Mouse (Mus musculus) mature B cell (primary cell): ENCODE data around the gene Ptprg.

Experiments used
- in situ Hi-C: fragments of 300-500 bp; cut with MboI; formaldehyde crosslinking; loops from 2 replicates; pipeline ENCODE4 v1.14.3; 2019

The Ptprg gene

DNA sequence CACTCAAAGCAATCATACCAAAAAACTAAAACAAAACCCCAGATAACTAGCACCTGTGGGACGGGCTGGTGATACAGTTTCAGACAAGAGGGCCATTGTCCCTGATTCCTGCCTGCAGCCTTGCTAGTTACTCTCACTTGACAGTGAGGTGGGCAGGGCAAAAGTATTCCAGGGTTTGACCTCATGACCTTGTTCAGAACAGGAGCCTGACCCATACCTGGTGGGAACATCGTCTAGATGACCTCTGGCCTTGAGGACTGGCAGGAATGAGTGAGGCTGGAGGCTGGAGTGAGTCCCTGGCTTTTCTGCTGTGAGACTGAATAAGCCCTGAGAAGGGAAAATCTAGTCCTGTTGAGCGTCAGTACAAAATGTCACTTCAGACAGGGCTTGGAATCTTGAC lies 11.1 kb downstream of the Ptprg start:
- in situ Hi-C loops: no loop called here

DNA sequence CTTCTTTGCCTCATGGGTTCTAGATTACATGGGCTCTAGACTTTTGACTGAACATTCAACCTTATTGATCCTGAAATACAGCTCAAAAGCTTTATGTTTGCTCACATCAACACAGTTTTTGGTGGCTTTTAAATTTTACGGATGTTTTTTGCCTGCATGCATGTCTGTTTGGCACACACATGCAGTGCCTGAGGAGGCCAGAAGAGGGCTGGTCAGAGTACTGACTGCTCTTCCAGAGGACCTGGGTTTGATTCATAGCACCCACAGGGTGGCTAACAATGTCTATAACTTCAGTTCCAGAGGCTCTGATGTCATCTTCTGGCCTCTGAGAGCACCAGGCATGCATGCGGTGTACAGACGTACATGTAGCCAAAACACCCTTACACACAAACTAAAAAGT lies 12.0 kb downstream of the Ptprg start:
- in situ Hi-C loops: no loop called here

DNA sequence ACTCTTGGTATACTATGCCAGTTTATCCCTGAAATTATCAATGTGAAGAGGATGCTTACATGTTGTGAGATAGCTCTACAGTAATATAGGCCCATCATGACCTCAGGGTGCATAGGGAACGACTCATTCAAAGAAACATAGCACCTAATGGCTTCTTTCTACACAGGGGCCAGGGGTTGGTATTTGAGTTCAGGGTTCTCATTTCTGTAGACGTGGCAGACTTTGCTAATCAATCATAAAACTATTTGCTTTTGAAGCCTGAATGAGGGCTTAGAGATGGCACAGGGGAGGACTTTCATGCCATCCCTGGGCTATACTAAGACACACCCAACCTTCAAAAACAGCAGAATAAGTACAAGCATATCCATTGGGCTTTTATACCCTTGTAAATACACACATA lies 16.4 kb downstream of the Ptprg start:
- in situ Hi-C loops: no loop called here

DNA sequence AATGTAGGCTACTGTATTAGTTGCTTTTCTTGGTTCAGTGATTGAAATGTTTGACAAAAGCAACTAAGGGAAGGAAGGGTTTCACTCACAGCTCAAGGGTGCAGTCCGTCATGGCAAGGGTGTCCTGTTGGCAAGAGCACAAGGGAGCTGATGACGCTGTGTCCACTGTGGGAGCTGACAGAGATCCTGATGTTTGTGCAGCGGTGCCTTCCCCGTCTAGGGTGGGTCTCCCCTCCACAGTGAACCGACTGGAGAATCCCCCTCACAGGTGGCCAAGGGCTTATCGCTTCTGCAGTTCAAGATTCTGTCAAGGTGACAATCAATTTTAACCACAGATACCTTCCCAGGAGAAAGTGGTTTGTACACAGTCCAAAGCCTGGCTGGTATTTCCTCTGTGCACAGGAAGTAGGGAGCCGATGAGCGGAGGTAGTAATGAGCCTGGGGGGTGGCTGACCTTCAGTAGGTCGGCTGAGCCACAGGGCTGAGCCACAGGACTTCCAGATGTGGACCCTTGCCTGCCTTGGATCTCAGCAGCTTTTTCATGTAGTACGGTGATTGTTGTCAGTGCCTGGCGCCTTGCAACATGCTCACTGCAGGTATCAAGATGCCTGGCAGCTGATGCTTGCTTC lies 18.5 kb downstream of the Ptprg start:
- in situ Hi-C loops: no loop called here

DNA sequence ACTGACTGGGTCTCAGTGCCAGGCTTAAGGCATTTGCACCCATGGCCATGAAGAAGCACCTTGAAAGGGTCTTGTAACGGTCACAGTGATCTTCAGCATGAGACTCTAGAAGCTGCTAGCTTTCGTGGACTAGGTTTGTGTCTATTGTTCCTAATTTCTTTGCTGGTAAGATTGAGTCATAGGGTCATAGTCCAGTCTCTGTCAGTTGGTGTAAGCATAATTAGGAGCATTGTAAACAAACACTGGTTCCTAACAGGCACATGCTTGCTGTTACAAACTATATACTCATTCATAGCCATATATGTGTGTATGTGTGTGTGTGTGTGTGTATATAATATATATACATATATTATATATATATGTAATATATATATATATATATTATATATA lies 19.1 kb downstream of the Ptprg start:
- in situ Hi-C loops: no loop called here

DNA sequence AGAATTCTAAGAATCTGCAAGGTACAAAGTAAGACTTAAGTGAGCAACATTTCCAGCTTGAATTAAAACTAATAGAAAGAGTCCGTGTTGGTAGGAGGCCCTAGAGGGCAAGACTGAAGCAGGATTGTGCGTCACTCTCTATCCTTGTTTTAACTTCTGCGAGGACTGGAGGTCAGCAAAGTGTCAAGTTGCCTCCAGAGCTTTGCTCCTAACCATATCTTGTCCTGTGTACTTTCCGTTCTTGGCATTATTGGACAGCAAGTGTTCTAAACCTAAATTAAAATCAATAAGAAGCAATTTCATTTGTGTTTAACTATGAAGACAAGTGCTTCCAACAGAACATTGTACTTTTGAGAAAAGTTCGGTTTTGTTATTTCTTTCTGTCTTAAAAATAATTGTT lies 20.4 kb downstream of the Ptprg start:
- in situ Hi-C loops: no loop called here

DNA sequence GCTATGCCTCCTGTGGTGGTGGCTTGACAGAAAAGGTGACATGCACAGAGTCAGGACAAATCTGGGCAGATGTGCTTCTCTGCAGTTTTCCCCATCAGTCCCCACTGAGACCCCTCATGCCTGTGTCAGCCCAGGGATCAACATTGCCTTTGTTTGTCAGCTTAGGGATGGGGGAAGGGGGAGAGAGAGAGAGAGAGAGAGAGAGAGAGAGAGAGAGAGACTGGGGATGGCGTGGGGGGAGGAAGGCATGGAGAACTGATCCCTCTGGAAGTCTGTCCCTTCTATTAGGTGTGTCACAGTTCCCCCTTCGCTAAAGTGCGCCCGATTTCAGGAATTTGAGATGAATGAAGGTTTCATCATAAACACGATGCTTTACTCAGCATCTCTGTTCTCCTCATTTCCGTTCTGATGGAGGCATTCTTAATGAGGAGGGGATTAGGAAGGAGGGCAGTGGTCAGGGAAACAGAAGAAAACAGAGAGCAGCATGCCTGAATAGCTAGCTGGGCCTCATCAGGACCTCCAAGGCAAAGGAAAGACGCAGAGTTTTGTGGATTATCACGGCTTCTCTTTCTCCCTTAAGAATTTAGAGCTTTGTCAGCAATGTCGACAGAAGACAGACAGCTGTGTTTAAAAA lies 24.1 kb downstream of the Ptprg start:
- in situ Hi-C loops: no loop called here

DNA sequence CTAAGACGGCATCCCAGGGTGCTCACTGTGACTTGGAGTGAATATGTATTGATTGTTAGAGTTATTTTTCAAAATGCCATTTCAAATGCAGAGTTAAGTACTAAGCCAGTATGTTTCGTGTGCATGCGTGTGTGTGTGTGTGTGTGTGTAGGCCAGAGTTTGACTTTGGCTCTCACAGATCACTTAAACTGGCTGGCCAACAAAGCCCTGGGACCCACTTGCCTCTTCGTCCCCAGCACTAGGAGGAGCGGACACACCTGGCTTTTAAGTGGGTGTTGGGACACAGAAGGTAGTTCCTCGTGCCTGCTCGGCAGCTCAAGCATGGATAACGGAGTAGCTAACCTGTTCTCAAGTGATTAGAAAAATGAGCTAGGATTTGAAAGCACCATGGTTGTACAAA lies 24.6 kb downstream of the Ptprg start:
- in situ Hi-C loops: no loop called here

DNA sequence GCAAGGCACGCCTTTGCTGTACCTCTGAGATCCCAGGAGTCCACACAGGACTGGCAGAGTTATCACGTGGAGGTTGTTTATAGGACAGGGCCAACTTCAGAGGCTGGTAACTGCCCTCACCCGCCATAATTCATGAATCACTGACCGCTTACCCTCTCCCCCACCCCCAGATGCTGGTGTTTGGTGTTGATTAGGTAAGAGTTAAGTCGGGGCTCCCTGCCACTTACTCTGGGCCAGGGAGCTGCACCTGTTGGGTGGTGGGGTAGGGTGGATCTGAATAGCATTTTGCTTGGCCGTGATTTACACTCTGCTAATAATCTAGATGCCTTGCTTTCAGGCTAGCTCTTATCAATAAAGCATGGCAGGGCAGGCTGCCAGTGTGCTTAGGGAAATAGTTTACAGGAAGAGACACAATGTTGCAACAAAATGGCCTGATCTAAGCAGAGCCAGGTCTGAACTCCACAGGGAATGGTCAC lies 25.2 kb downstream of the Ptprg start:
- in situ Hi-C loops: no loop called here

DNA sequence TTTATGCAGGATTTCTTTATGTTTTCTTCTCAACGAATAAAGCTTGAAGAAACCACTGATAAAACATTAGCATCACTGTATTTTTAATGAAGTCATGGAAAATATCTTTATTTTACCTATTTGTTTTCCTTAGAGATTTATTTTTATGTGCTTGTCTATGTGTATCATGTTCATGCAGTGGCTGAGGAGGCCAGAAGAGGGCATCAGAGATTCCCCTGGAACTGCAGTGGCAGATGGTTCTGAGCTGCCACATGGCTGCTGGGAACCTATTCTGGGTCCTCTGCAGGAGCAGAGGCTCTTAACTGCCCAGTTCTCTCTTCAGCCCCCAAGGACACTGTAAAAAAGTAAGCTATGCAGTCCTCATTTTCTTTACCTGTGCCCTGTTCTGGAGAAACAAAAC lies 26.6 kb downstream of the Ptprg start:
- in situ Hi-C loops: no loop called here

DNA sequence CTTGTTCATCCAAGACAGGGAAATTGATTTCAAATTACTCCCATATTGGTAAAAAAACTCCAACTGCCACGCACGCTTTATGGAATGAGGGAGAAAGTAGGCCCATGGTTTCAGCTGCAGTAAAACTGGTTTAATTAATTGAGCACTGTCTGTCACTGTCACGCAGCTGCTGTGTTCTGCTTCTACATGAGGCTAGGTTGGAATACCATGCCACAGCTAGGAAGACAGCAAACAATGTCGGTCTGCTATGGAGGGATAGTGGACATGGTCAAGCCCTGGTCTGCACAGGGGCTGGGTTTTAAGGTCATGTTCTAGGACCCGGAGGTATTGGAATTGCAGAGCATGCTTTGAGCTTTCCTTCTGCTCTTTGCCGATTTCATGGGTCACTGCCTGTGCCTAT lies 30.9 kb downstream of the Ptprg start:
- in situ Hi-C loops: no loop called here

DNA sequence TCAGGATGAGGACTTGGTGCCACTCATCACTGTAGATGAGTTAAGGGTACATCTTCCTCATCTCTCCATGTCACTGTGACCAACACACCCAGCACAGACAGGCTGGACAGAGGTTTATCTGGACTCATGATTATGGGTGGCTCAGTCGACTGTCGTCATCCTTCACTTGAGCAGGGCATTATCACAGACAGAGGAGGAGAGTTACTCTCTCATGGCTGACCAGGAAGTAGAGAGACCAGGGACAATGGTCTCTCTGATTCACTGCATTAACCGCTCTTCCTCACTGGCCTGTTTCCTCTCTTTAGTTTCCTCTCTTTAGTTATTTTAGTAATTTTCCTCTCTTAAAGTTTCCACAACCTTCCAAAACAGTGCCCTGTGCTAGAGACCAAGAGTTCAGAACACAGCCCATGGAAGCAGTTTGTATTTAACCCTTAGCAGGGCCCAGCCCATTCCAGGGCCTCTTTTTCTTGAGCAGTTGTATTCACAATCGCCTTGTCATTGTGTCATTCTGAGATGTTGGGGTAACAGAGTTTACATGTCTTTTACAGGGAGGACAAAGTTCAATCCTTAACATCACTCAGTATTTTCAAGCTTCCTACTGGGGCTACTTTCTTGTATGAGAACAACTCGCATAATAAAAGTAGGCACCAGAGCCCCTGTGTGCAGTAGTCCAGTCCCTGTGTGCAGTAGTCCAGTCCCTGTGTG lies 31.7 kb downstream of the Ptprg start:
- in situ Hi-C loops: no loop called here

DNA sequence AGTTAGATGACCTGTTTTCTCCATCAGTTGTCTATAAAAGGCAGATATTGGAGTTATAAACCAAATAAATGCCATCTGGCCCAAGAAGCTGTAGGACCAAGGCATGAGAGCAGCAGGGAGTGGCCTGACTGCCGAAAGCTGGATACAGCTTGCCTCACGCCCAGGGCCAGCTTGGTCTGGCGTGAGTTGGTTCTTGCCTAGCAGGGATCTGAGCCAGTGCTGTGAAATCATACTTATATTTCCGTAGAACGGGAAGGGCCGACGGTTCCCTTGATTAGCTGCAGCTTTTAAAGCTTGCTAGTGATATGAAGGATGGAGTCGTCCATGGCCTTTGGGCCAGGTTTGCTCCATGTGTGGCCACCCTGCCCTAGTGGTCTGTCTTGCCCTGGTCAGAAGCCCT lies 37.1 kb downstream of the Ptprg start:
- in situ Hi-C loops: no loop called here

DNA sequence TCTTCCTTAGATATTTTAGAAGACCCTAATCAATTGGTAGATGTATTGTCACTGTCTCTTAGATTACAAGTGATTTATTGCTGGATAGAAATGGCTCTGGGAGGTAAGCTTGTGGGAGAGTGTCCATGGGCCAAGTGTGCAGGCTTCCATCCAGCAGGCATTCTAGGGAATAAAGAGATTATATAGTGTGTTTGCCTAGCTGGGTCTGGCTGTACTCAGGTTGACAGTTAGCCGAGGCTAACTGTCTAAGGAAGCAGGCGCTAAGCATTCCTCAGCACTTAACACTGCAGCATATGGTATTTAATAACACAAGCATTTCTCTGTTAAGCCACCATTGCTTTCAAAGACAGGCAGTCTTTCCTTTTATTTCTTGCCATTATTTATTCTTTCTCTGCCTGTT lies 39.3 kb downstream of the Ptprg start:
- in situ Hi-C loops: no loop called here

DNA sequence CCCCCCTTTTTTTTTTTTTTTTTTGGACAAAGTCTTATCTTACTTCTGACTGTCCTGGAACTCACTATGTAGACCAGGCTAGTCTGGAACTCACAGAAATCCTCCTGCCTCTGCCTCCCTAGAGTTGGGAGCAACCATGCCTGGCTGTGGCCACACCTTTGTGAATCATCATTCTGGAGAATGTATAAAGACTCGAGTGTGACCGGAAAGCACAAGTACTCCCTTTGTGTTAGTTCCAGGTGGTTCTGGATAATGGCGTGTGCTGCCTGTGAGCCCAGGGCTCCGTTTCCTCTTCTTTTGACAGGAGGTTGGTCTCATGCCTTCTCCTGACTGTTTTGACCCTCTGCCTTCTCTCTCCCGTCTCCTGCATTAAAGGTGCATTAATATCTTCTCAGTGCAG lies 41.0 kb downstream of the Ptprg start:
- in situ Hi-C loops: no loop called here

DNA sequence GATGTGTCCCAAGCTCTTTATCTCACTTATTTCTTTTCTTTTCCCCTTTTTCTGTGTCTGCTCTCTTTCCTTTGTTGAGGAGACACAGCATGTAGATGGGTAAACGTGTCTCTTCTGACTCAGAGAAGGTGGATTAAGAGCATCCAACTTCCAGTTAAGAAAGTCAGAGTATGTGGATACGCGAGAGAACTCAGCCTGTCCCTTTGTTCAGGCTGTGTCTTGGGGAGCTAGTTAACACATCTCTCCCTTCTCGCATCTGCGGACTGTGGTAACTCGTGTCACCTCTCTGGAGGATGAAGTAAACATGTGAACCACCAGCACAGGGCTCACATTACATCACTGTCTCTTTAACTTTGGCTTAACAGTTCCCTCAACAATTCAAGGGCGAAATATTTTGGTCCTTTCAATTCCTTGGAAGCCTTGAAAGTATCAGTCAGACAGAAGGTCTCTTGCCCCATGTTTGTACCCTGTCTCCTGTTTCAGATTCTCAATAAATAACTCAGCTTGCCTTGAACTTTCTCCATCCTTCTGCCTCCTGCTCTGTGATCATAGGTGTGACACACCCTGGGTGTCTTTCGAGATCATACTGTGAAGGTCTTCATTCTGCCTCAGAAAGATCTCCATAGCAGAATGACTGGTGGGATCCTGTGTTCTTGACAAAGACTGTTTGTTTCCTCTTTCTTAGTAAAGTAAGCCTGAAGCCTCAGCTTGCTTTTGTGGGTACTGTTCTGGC lies 51.0 kb downstream of the Ptprg start:
- in situ Hi-C loops: no loop called here

DNA sequence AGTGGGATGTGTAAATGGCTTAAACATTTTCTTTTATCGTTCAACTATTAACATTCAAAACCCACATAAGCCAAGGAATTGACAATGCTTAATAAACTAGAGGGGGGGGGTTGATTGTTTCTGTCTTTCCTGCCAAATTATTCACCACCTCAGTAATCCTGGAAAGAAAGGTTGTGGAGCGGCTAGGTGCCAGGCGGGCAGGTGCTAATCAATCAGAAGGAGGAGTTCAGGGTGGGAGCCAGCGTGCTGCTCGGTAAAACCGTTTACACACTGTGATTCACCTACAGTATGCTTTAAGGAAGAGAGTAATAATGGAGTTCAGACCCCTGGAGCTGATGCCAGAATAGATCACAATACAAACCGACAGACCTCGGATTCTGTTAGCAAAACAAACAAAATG lies 55.0 kb downstream of the Ptprg start:
- in situ Hi-C loops: no loop called here

DNA sequence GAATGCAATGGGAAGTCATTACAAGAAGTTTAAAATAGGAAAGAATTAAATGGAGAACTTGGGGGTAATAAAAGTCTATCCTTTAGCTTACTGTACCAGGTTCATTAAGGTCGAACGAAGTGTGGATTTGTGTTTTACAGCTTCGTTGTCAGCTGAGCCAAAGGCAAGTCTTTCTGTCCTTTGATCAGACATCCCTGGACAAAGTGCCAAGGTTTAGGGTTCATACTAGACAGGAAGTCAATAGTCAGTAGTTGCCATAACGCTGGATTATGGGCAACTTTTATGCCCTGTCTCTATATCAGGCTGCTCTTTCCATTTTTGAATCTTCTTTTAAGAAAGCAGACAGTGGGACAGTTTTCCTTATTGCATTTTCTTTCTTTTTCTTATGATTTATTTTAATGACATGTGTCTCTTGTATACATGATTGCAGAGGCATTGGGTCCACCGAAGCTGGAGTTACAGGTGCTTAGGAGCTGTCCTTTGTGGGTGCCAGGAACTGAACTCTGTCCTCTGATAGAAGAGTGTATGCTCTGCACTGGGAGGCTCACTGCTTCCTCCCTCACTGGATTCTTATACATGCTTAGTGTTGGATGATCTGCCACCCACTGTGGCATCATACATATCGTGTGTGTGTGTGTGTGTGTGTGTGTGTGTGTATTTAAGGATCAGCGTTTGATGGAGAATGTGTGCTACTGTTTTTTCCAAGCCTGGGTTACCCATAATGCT lies 56.7 kb downstream of the Ptprg start:
- in situ Hi-C loops: no loop called here

DNA sequence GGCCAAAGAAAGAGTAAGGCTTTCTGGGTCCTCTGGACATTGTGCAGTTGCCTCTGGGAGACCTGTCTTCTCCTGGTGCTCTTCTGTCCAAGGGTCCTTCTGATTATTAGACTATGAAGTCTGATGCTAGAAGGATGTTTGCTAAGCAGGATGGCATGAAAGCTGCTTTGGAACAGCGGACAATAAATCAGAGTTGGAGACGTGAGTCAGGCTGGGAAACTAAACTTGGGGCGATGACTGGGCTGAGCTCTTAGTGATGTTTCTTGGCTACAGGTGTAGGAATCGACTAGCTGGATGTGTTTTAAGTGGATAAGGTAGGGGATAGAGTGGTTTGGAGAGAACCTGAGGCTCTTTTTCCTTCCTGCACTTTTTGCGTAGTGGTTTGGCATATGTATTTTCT lies 59.1 kb downstream of the Ptprg start:
- in situ Hi-C loops: no loop called here

DNA sequence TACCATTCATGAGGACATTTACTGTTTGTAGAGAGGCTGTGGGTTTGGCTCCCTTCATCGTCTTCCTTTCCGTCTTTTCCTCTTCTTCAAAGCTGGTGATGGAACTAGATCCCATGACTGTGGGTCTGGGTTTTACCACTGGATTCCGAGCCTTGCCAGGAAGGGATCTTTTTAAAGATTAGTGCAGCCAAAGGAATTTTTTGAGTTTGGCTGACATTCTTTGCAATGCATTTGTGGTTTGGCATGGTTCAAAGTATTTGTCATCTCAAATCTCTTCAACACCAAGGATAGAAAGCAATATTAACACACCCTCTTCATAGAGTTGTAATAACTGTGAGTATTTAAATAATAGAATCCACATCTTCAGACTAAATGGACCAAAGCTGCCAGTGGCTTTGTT lies 59.8 kb downstream of the Ptprg start:
- in situ Hi-C loops: no loop called here

DNA sequence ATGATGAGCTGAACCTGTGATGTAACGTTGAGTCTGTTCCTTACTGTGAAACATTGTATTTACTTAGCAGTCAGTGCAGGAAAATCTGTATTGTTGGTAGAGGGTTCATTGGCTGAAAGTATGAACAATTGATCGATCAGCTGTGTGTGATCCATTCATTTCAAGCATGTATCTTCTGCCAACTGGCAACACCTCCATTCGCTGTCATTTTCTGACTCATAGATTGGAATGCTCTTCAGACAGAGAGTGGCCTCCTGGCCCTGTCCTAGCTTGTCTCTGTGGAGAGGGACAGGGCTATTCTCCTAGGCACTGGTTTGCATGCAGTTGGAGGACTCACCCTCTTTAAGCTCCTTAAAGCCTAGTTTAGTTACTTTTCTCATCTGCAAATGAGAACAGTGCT lies 62.4 kb downstream of the Ptprg start:
- in situ Hi-C loops: no loop called here

DNA sequence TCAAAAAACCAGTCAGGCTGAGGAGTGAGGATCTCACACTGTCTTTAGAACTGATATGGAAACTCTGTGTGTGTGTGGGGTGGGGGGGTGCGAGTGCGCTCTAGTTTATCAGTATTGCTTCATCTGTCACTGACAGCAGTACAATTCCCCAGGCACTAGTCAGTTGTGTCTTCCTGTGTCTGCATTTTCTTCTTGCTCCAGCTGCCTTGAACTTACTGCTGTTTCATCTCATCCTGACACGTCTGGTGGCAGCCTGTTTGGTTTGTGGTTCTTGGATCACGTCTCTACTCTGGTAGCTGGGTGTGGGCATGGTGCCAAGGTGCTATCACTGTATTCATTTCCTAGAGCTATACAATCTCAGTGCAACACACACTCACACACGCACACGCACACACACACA lies 64.0 kb downstream of the Ptprg start:
- in situ Hi-C loops: no loop called here
